21 mouse cellular contexts compared by ENCODE assay signal in the genomic region with DNA sequence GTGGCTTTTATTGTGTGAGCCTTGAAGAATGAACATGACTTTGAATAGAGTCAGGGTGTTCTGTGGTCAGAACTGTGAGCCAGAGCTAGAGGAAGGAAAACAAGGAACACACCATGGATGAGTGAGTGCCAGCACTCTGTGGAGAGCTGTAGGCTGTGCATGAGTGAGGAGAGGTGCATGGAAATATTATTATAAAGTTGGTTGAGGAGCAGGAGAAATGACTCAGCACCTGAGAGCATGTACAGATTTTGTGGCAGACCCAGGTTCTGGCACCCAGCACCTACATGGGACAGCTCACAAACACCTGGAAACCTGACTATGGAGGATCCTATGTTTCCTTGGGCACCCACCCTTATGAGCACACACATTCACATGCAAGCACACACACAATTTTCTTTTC. TPM values are rescaled to one million over a fixed set of nuclear protein-coding genes. Genes with fewer than 3 reads are reported as not detected.
"Had no signal": no experiment of that assay in that cellular context is flagged by ENCODE, and none has a peak within 500 bp of the region (broad histone marks: within the 10 kb centered on the region; RNA-seq: fewer than 3 reads in every experiment).

No protein-coding gene starts in this region.

- DNase-seq: retina, postnatal 1 day; right cerebral cortex, adult 18-20 months; right cerebral cortex, postnatal 14 days; right cerebral cortex, postnatal 25 days; right cerebral cortex, postnatal 4 days; spleen, adult 18-20 months; thymus, adult 18-20 months; thymus, adult 2 months; thymus, postnatal 14 days; thymus, postnatal 25 days; thymus, postnatal 36 days; thymus, postnatal 4 days had no signal

- H3K9ac ChIP-seq: neural tube, embryonic 13.5 days; neural tube, embryonic 15.5 days; stomach, embryonic 15.5 days had no signal

- H3K4me2 ChIP-seq: neural tube, embryonic 13.5 days; neural tube, embryonic 15.5 days; stomach, embryonic 15.5 days had no signal

- H3K9me3 ChIP-seq: neural tube, embryonic 13.5 days; neural tube, embryonic 15.5 days; stomach, embryonic 15.5 days had no signal

- H3K4me3 ChIP-seq: neural tube, embryonic 13.5 days; neural tube, embryonic 15.5 days; stomach, embryonic 15.5 days had no signal

- H3K27me3 ChIP-seq: neural tube, embryonic 13.5 days; neural tube, embryonic 15.5 days; stomach, embryonic 15.5 days had no signal

- H3K36me3 ChIP-seq: neural tube, embryonic 13.5 days; neural tube, embryonic 15.5 days; stomach, embryonic 15.5 days had no signal

- H3K4me1 ChIP-seq: neural tube, embryonic 13.5 days; neural tube, embryonic 15.5 days had no signal

- H3K27ac ChIP-seq: neural tube, embryonic 13.5 days; neural tube, embryonic 15.5 days; stomach, embryonic 15.5 days; stomach, postnatal 0 days had no signal

RNA-seq across cellular contexts. Expression of gene Ninj2, which starts 11.9 kb away (rescaled TPM):
- total RNA-seq: neutrophil, adult 5-6 weeks had no signal
- polyA plus RNA-seq: neural tube, embryonic 13.5 days; neural tube, embryonic 14.5 days; small intestine, adult 2 months; stomach, embryonic 14.5 days; stomach, embryonic 15.5 days; stomach, embryonic 16.5 days; stomach, postnatal 0 days had no signal
